Mouse (Mus musculus) liver, embryonic 14.5 days (tissue): ENCODE data around the gene Vav1.

Source experiments
- CTCF ChIP-seq: IDR thresholded peaks from 2 replicates; pipeline ENCODE4 v1.5.1; 2016; ENCODE audit warnings: antibody characterized with exemption, low read depth, control low read depth
- EP300 ChIP-seq: IDR thresholded peaks from 2 replicates; pipeline ENCODE4 v1.6.1; 2016; ENCODE audit warnings: antibody characterized with exemption, low read depth

- no peak for TF ChIP-seq EP300
- no peak for TF ChIP-seq CTCF
Observed at GRCm38 (mm10) chr17:57274686-57275085, 4.2 kb upstream of the Vav1 start.
